Mouse (Mus musculus) intestine, embryonic 15.5 days (tissue): ENCODE measurements around the gene Ugt3a1. TPM values are rescaled to one million over a fixed set of nuclear protein-coding genes. Genes with fewer than 3 reads are reported as not detected.
"Not testable (repeated sequence)": the region's sequence is repeated elsewhere in the genome, so short reads cannot be mapped to it uniquely, and the experiment has no call there.

Experiments
- ATAC-seq: fragments of 200-750 bp; cut with Nextera tagmentation; 2 replicates; pipeline ENCODE4 v1.8.0; 2017; ENCODE audit warnings: moderate TSS enrichment, moderate library complexity
- H3K27ac ChIP-seq: fragments of 300-500 bp; sonication (generic); 2 replicates; pipeline ENCODE4 v1.5.1; 2015; ENCODE audit warnings: mild to moderate bottlenecking, inconsistent platforms
- H3K27me3 ChIP-seq: fragments of 300-500 bp; sonication (generic); replicated peaks from 2 replicates; pipeline ENCODE4 v1.6.1; 2015; ENCODE audit warnings: inconsistent platforms
- H3K36me3 ChIP-seq: fragments of 300-500 bp; sonication (generic); 2 replicates; pipeline ENCODE4 v1.6.1; 2015; ENCODE audit warnings: inconsistent platforms
- H3K4me1 ChIP-seq: fragments of 300-500 bp; sonication (generic); replicated peaks from 2 replicates; pipeline ENCODE4 v1.6.1; 2015; ENCODE audit warnings: inconsistent platforms
- H3K4me2 ChIP-seq: fragments of 300-500 bp; sonication (generic); replicated peaks from 2 replicates; pipeline ENCODE4 v1.6.1; 2015; ENCODE audit warnings: mild to moderate bottlenecking, inconsistent platforms
- H3K4me3 ChIP-seq: fragments of 300-500 bp; sonication (generic); replicated peaks from 2 replicates; pipeline ENCODE4 v1.5.1; 2015; ENCODE audit warnings: inconsistent platforms
- H3K9ac ChIP-seq: fragments of 300-500 bp; sonication (generic); 2 replicates; pipeline ENCODE4 v1.6.1; 2015; ENCODE audit warnings: inconsistent platforms
- H3K9me3 ChIP-seq: fragments of 300-500 bp; sonication (generic); 2 replicates; pipeline ENCODE4 v1.6.1; 2016; ENCODE audit warnings: inconsistent platforms
- WGBS: fragments of 180-500 bp; shearing (Covaris S2); methylation state at CpG from one replicate; pipeline ENCODE4 v1.1.7; 2015; 5-methylcytosine and 5-hydroxymethylcytosine counted together
- polyA plus RNA-seq: library from polyadenylated mRNA; unstranded; fragments of >200 nt; fragmentation: Nextera tagmentation; extraction: Ambion mirVana; gene quantifications from 2 replicates; pipeline ENCODE4 v1.2.1, GENCODE M21; 2015

The Ugt3a1 gene
- not detected in 2 replicates for polyA plus RNA-seq

DNA sequence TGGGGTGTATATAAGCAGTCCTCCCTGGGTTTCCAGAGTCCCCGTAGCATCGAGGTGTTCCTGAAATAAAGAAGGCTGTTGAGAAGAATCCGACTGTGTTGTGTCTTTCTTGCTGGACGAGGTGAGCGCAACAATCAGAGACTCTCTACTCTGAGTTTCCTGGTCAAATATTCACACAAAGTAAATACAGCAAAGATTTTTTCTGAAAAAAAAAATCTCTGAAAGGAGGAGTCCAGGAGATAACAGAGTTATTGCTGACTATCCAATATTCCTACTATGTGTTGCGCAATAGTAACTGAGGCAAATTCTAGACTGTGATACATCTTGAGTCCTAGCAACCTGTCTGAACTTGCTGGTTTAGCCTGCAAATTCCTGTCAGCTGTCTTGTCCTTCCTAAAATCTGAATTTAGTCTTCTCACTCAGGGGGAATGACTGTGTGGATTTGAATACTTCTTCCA, at the start of gene Ugt3a1:
Gene Ugt3a1, plus strand, starts transcription at position 51 of the 458 bp plus-strand sequence.
- H3K9me3 ChIP-seq, result no peaks in the 10 kb centered on the region
- no peaks in the 10 kb centered on the region for H3K4me1 ChIP-seq
- no peak within 1 kb of the TSS for H3K4me2 ChIP-seq
- no peak within 1 kb of the TSS for H3K27ac ChIP-seq
- no peak within 1 kb of the TSS for H3K9ac ChIP-seq
- no peak within 1 kb of the TSS for H3K4me3 ChIP-seq
- no peaks in the 10 kb centered on the region for H3K27me3 ChIP-seq
- WGBS, result 84% methylated on average over 6 of the region's 6 CpGs
- no peak for ATAC-seq
- H3K36me3 ChIP-seq, result no peaks in the 10 kb centered on the region

DNA sequence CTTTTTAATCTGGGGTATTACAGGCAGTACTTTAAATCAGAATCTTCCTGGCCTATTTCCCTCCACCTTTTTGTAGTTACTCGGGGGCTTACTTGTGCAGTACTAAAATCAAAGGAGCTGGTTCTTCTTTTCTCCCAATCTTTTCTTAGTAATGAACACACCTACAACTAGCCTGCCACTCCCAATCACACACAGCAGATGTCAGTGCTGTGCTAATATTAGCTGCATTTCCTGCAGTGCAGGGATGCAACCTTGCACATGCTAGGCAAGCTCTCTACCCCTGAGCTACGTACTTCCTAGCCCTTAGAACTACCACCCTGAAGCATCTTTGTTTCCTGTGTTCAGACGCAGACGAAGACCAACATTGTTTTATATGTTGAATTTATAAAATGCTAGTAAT, 45.8 kb upstream of the Ugt3a1 start:
- not testable (repeated sequence) for H3K27ac ChIP-seq, H3K4me3 ChIP-seq, H3K36me3 ChIP-seq, H3K9ac ChIP-seq, H3K27me3 ChIP-seq, H3K4me1 ChIP-seq, H3K9me3 ChIP-seq, ATAC-seq, H3K4me2 ChIP-seq
- WGBS, result 74% methylated on average over 4 of the region's 4 CpGs

DNA sequence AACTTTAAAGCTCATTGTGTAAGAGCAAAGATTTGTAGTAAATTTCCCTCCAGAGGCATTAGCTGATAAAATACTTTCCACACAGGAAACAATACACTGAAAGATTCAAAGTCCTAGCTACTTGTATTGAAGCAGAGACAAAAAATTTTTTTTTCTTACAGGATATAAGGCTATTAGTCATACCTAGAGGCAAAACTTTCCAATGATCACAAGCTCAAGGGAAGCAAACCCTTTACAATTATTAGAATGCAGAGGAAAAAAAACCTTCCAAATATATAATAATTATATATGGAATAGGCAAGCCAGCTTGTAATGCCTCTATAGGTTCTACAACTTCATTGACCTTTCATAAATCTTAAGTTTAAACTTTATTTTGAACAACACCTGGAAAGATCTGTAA, 30.3 kb upstream of the Ugt3a1 start:
- Histone ChIP-seq H3K4me2 (no peak overlapping the region), H3K9me3 (no peaks in the 10 kb centered on the region), H3K4me1 (no peaks in the 10 kb centered on the region), H3K36me3 (no peaks in the 10 kb centered on the region), H3K4me3 (no peak overlapping the region), H3K9ac (no peak overlapping the region), H3K27ac (no peak overlapping the region), H3K27me3 (no peaks in the 10 kb centered on the region)
- no peak for ATAC-seq

DNA sequence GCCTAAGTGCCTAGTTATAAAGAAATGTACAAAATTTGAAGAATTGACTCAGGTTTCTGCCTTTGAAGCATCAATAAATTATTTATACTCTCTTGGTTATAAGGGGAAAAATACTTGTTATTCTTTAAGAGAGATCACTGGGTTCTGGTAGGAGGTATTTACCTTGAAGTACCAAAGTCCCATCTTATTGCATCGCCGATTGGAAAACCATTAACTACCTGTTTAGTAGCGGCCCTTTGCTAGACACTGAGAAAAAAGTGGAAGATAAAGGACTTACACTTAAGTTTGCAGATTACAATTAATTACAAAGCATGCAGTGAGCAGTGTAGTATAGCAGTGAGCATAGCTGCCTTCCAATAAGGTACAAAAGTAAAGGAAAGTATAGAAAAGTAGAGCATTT, 23.8 kb upstream of the Ugt3a1 start:
- WGBS, result 89% methylated on average over 3 of the region's 3 CpGs
- no peak overlapping the region for H3K27ac ChIP-seq

DNA sequence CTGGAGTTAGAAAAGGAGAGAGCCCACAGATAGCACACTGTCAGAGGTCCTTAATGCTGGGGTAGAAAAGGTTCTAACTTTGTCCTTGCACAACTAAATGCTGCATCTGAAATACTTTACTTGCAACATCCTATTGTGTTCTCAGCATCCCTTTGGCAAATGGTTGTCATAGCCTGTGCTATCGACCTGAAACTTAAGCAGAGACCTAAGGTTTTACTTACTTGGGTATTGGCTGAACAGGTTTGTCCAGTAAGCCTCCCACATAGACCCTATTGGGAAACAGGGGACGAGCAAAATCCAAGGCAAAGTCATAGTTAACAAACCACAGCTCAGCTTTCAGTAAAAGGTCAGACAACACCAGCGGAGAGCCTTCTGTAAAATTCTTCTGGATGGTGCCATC, 16.1 kb upstream of the Ugt3a1 start:
- WGBS, result 72% methylated on average over 3 of the region's 3 CpGs

More for the DNA sequence above, 23.8 kb upstream of the Ugt3a1 start:
- Histone ChIP-seq H3K4me1 (no peaks in the 10 kb centered on the region), H3K9ac (no peak overlapping the region), H3K9me3 (no peaks in the 10 kb centered on the region), H3K36me3 (no peaks in the 10 kb centered on the region), H3K27me3 (no peaks in the 10 kb centered on the region), H3K4me3 (no peak overlapping the region), H3K4me2 (no peak overlapping the region)
- ATAC-seq, result no peak

DNA sequence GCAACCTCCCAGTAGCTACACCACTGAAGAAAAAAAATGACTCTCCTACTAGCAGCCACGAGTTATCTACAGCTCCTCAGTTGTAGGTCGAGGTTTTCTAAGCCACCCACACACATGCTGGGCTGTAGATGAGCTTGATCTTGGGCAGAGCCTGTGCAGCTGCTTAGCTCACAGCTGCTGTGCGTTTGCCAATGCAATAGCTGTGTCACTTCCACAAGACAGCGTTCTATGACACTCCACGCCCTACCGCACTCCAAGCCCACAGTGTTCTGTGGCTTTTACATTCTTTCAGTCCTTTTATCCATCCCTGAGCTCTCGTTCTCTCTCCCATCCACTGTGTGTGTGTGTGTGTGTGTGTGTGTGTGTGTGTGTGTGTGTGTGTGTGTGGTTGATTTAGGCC, 4.8 kb upstream of the Ugt3a1 start:
- H3K9ac ChIP-seq, result no peak overlapping the region
- no peak overlapping the region for H3K27ac ChIP-seq
- H3K4me2 ChIP-seq, result no peak overlapping the region
- 82% methylated on average over 7 of the region's 7 CpGs for WGBS
- H3K36me3 ChIP-seq, result no peaks in the 10 kb centered on the region
- H3K9me3 ChIP-seq, result no peaks in the 10 kb centered on the region
- no peak overlapping the region for H3K4me3 ChIP-seq
- no peak for ATAC-seq
- no peaks in the 10 kb centered on the region for H3K27me3 ChIP-seq
- H3K4me1 ChIP-seq, result no peaks in the 10 kb centered on the region

More for the DNA sequence above, 16.1 kb upstream of the Ugt3a1 start:
- Histone ChIP-seq H3K27ac (no peak overlapping the region), H3K4me1 (no peaks in the 10 kb centered on the region), H3K4me3 (no peak overlapping the region), H3K4me2 (no peak overlapping the region), H3K36me3 (no peaks in the 10 kb centered on the region), H3K9me3 (no peaks in the 10 kb centered on the region), H3K27me3 (no peaks in the 10 kb centered on the region), H3K9ac (no peak overlapping the region)
- no peak for ATAC-seq

DNA sequence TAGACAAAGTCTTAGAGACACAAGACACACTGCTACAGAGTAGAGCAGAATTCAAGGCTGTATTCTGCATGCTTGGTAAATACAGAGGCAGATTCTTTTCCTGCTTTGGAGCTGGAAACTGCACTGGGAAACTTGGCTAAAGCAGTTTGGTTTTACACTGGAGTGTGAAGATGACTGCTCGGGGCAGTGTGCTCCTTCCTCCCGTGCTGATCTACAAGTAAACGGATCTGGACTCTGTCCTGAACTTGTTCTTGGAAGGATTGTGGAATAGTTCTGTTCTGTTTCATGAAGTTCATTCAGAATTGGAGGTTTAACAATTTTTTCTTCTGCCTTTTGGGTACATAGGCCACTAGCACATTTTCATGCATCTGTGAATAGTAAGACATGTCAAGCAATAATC, 2.3 kb downstream of the Ugt3a1 start:
- ATAC-seq, result no peak
- Histone ChIP-seq H3K27ac (no peak overlapping the region), H3K9ac (no peak overlapping the region), H3K4me1 (no peaks in the 10 kb centered on the region), H3K4me3 (no peak overlapping the region), H3K27me3 (no peaks in the 10 kb centered on the region), H3K4me2 (no peak overlapping the region), H3K9me3 (no peaks in the 10 kb centered on the region), H3K36me3 (no peaks in the 10 kb centered on the region)
- WGBS, result 62% methylated on average over 3 of the region's 3 CpGs

DNA sequence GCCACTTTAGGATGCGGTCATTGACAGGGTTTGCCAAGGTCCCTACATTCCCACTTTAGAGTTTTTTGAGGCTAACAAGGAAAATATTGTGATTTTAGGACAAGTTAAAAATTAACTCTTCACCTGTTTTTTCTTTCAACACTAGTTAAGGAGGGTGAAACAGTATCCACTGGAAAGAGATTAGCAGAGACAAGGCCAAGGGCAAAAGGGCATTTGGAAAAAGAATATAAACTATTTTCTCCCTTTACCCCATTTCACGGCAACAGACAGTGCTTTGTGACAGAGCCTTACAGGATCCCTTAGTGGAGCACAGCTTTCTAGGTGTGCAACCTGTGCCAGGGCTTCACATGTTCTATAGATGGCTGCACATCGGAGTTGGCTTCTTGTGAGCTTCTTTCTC, 2.9 kb downstream of the Ugt3a1 start:
- no peak overlapping the region for H3K4me3 ChIP-seq
- no peaks in the 10 kb centered on the region for H3K27me3 ChIP-seq
- 85% methylated on average over 3 of the region's 3 CpGs for WGBS
- no peak overlapping the region for H3K27ac ChIP-seq
- no peak overlapping the region for H3K4me2 ChIP-seq
- H3K4me1 ChIP-seq, result no peaks in the 10 kb centered on the region
- H3K9me3 ChIP-seq, result no peaks in the 10 kb centered on the region
- H3K36me3 ChIP-seq, result no peaks in the 10 kb centered on the region
- no peak overlapping the region for H3K9ac ChIP-seq
- ATAC-seq, result no peak

DNA sequence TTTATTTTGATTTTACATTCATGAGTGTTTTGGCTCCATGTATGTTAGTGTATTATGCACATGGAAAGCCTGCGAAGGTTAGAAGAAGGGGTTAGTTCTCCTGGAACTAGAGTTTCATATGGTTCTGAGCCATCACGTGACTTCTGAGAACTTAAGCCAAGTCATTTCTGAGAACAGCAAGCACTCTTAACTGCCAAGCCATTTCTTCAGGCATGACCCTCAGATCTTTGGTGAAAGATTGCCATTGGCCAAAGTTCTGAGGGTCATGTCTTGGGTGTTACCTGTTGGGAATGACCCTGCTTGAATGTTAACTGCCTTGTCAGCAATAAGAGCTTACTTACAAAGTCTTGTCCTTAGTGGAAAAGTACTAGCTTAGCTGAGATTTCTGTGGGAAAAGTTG, 6.5 kb downstream of the Ugt3a1 start:
- no peaks in the 10 kb centered on the region for H3K4me1 ChIP-seq
- H3K4me3 ChIP-seq, result no peak overlapping the region
- no peaks in the 10 kb centered on the region for H3K27me3 ChIP-seq
- H3K27ac ChIP-seq, result no peak overlapping the region
- no peak for ATAC-seq
- H3K9me3 ChIP-seq, result no peaks in the 10 kb centered on the region
- no peaks in the 10 kb centered on the region for H3K36me3 ChIP-seq
- WGBS, result 87% methylated on average over 2 of the region's 2 CpGs
- H3K9ac ChIP-seq, result no peak overlapping the region
- H3K4me2 ChIP-seq, result no peak overlapping the region

DNA sequence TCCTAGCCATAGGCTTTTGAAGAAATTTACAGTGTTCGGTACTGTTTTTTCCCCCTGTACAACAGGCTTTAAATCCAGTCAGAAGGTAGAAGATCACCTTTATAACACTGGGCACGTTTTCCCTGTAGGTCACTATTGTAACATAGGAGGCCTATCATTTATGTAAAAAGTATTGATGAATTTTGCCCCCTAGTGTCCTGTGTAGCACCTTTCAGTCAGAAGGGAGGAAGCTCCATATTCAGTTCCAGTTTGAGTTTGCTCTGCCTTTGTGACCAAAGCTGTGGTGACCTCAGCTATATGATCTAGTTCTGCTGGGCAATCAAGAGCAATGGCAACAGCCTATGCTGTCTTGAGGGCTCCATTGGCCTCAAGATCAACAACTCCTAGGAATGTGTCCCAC, 13.0 kb downstream of the Ugt3a1 start:
- H3K27me3 ChIP-seq, result no peaks in the 10 kb centered on the region
- no peaks in the 10 kb centered on the region for H3K9me3 ChIP-seq
- no peak overlapping the region for H3K4me3 ChIP-seq
- no peak overlapping the region for H3K4me2 ChIP-seq
- H3K4me1 ChIP-seq, result no peaks in the 10 kb centered on the region
- no peaks in the 10 kb centered on the region for H3K36me3 ChIP-seq
- no peak for ATAC-seq
- no peak overlapping the region for H3K27ac ChIP-seq
- H3K9ac ChIP-seq, result no peak overlapping the region
- WGBS, result 59% methylated on average over 2 of the region's 2 CpGs

DNA sequence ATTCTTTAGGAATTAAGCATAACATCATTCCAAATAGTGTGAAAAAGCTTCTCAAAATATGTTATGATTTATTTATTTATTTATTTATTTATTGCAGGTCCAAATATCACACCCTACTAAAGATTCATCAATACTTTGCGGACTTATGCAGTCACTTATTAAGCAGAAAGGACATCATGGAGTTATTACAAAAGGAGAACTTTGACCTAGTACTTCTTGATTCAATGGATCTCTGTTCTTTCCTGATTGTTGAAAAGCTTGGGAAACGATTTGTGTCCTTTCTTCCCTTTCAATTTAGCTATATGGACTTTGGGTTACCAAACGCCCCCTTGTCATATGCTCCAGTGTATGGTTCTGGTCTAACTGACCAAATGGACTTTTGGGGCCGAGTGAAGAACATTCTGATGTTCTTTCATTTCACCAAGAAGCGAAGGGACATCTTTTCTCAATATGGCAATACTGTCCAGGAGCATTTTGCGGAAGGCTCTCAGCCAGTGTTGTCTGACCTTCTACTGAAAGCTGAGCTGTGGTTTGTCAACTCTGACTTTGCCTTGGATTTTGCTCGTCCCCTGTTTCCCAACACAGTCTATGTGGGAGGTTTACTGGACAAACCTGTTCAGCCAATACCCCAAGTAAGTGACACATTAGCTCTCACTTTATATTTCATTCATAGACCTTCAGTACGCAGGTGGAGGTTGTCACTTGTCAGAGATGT, 29.4 kb downstream of the Ugt3a1 start:
- H3K9me3 ChIP-seq, result no peaks in the 10 kb centered on the region
- no peak overlapping the region for H3K27ac ChIP-seq
- no peak overlapping the region for H3K9ac ChIP-seq
- H3K36me3 ChIP-seq, result no peaks in the 10 kb centered on the region
- no peaks in the 10 kb centered on the region for H3K4me1 ChIP-seq
- ATAC-seq, result no peak
- 80% methylated on average over 8 of the region's 8 CpGs for WGBS
- no peak overlapping the region for H3K4me3 ChIP-seq
- no peak overlapping the region for H3K4me2 ChIP-seq
- no peaks in the 10 kb centered on the region for H3K27me3 ChIP-seq

DNA sequence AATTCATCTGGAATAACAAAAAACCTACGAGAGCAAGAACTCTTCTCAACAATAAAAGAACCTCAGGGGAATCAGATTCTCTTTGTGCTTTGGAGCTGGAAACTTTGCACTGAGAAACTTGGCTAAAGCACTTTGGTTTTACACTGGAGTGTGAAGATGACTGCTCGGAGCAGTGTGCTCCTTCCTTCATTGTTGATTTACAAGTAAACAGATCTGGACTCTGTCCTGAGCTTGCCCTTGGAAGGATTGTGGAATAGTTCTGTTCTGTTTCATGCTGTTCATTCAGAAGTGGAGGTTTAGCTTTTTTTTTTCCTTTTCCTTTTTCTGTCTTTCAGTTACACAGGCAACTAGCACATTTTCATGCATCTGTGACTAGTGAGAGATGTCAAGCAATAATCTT, 57.9 kb downstream of the Ugt3a1 start:
- no peak for ATAC-seq
- no peak overlapping the region for H3K4me2 ChIP-seq
- 59% methylated on average over 2 of the region's 2 CpGs for WGBS

DNA sequence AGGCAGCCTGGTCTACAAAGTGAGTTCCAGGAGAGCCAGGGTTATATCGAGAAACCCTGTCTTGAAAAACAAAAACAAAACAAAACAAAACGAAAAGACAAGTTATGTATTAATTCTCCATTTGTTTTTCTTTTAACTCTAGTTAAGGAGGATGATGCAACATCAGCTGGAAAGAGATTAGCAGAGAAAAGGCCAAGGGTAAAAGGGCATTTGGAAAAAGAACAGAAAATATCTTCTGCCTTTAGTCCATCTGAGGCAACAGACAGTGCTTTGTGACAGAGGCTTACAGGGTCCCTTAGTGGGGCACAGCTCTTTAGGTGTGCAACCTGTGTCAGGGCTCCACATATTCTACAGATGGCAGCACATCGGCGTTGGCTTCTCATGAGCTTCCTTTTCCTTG, 58.7 kb downstream of the Ugt3a1 start, which contains the start of gene Ugt3a2:
Gene Ugt3a2, plus strand, starts transcription at position 210 of the 400 bp plus-strand sequence.
- Histone ChIP-seq H3K27me3 (no peaks in the 10 kb centered on the region), H3K4me2 (no peak within 1 kb of the TSS), H3K9me3 (no peaks in the 10 kb centered on the region), H3K36me3 (no peaks in the 10 kb centered on the region), H3K27ac (no peak within 1 kb of the TSS), H3K4me3 (no peak within 1 kb of the TSS), H3K4me1 (no peaks in the 10 kb centered on the region), H3K9ac (no peak within 1 kb of the TSS)
- no peak for ATAC-seq
- WGBS, result 89% methylated on average over 4 of the region's 4 CpGs

More for the DNA sequence above, 57.9 kb downstream of the Ugt3a1 start:
- Histone ChIP-seq H3K27ac (no peak overlapping the region), H3K4me3 (no peak overlapping the region), H3K9me3 (no peaks in the 10 kb centered on the region), H3K27me3 (no peaks in the 10 kb centered on the region), H3K36me3 (no peaks in the 10 kb centered on the region), H3K4me1 (no peaks in the 10 kb centered on the region), H3K9ac (no peak overlapping the region)
